Mouse (Mus musculus): ENCODE measurements around the gene Cd24a.

Gene Cd24a

DNA sequence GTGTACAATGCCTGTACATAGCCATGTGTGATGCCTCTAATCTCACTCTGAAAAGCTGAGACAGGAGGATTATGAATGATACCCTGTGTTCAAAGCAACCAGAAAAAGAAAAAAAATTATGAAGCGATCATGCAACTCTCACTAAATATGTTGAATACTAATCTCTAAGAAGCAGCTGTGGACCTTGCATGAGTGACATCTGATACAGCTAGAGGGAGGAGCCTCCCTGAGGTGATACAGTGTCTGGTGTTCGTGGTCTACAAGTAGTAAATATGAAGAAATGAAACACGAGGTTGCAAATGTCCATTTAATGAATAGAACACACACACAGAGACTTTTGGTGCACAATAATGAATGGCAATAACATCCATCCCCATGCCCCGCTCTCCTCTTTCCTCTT, 52.5 kb downstream of the Cd24a start:
- no peak for DNase-seq

DNA sequence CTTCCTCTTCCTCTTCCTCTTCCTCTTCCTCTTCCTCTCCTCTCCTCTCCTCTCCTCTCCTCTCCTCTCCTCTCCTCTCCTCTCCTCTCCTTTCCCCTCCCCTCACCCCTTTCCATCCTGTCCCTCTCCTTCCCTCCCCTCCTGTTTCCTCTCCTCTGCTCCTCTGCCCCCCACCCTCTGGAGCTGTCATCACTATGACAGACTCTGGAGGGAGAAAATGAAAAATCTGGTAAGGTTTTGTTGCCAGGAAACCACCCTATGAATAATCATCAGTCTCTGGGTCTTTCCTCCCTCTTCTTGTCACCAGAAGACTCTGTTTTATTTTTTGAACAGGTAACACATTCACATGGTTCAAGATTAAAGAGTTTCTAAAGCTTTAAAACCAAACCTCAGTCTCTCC, 53.0 kb downstream of the Cd24a start:
- no peak for DNase-seq

DNA sequence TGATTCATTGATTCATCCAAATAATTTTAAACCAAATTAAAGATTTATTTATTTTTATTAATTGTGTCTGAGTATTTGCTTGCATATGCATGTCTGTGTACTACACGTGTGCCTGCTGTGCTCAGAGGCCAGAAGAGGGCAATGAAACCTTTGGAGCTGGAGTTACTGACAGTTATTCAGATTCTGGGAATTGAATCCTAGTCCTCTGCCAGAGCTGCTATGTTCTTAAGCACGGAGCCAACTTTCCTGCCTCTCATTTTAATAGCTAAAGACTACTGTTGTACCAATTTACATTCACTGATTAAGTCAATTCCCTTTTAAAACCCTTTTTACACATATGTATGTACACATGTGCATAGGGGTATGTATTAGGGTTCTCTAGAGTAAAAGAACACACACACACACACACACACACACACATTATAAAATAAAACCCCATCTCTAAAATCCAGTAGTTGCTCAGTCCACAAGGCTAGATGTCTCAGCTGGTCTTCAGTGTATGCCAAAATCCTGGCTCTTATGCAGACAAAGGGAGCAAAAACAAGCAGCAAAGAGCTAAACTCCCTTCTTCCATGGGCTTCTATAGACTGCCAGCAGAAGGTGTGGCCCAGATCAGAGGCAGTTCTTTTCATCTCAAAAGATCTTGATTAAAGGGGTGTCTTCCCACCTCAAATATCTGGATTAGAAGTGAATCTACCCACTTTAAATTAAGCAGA, 53.7 kb downstream of the Cd24a start:
- DNase-seq = no peak

DNA sequence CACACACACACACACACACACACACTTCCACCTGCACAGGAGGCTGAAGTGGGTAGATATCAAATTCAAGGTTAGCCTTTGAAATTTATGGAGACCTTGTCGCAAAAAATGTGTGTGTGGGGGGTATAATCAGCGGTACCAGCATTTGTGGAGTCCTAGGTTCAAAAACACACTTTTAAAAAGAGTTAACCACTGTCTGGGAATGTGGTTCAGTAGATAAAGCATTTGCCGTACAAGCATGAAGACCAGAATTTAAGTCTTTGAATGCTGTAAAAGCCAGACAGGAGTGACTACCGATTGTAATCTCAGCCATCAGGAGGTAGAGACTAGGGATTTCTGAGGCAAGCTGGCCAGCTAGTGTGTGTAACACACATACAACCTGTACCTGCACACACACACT, 55.0 kb downstream of the Cd24a start:
- no peak for DNase-seq

Data from lung, postnatal 14 days (tissue).